Mouse (Mus musculus): Measurements from ENCODE around the gene Olfr598.
"Not testable (repeated sequence)": the region's sequence is repeated elsewhere in the genome, so short reads cannot be mapped to it uniquely, and the experiment has no call there.

Gene Olfr598

DNA sequence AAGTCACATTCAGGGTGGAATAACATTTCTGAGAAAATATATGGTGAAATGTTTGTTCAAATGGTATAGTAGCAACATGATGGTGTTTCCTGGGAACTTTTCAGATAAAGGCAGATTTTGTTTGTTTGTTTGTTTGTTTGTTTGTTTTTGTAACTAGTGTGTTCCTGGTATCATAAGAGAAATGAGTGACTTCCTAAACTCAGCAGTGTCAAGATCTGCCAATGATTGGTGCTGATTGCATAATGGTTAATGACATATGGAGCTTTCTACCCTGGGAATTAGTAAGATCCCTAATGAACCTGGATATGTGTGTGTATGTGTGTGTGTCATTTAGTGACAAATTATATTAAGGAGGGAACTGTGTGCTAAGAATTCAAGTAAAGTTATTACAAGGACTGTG, at the start of gene Olfr598:
Gene Olfr598, plus strand, starts transcription at position 301 of the 400 bp plus-strand sequence.
- in situ Hi-C loops (cut with MboI; ENCODE audit: low pct_unique_long_range_greater_than_20kb in 1 of 2, low sequenced_read_pairs in 2 of 2, unreplicated experiment in 1 of 2): no loop called here

DNA sequence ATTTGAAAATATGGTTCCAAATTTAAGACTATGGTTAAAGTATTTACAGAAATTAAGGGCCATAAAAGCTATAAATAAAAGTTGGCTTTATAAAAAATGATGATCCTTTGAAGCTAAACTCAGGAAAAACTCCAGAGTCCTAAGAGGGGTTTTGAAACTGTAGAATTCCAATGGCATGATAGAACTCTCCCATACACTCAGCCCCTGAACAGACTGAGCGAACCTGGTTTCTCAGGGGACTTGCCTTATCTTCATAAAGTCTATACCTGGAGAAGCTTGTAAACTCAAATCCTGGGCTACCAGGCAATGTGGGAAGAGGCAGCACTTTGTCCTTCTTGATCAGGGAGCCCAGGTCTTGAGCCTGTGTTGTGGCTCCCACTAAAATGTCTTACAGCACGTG, 18.0 kb upstream of the Olfr598 start, which contains the start of gene Olfr596:
Gene Olfr596, plus strand, starts transcription at position 301 of the 400 bp plus-strand sequence.
- in situ Hi-C loops (cut with MboI; ENCODE audit: low pct_unique_long_range_greater_than_20kb in 1 of 2, low sequenced_read_pairs in 2 of 2, unreplicated experiment in 1 of 2): not testable (repeated sequence)

DNA sequence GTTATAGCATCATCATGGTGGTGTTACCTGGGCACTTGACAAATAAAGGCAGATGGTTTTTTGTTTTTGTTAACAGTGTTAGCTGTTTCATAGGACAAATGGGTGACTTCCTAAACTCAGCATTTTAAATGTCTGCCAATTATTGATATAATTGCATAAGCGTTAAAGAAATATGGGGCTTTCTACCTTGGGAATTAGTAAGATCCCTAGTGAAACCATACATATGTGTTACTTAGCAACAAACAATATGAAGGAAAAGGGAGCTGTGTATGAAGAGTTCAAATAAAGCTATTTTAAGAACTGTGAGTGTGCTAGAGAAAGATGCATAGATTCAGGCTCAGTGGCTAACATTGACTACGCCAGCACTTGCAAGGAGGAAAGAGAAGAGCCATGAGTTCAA, 7.4 kb upstream of the Olfr598 start, which contains the start of gene Olfr597:
Gene Olfr597, plus strand, starts transcription at position 301 of the 400 bp plus-strand sequence.
- in situ Hi-C loops (cut with MboI; ENCODE audit: low pct_unique_long_range_greater_than_20kb in 1 of 2, low sequenced_read_pairs in 2 of 2, unreplicated experiment in 1 of 2): not testable (repeated sequence)

DNA sequence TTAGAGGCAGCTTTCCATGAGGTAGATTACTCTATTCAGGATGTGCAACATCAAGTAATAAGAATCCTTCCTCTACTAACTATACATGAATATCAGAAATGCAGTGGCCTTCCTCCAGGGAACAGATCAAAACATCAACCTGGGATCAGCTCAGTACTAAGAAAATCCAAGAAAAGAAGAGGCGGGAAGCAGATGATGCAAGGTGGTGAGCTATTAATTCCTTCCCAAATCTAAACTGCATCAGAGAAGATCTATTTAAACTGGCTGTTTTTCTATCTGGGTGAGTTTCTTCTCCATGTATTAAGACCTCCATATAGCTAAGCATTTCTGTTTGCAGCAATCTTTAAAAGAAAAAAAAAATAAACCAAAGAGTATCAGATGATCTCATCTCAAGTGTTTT, 12.2 kb downstream of the Olfr598 start, which contains the start of gene Olfr599:
Gene Olfr599, plus strand, starts transcription at position 301 of the 400 bp plus-strand sequence.
- in situ Hi-C loops (cut with MboI; ENCODE audit: low pct_unique_long_range_greater_than_20kb in 1 of 2, low sequenced_read_pairs in 2 of 2, unreplicated experiment in 1 of 2): no loop called here

DNA sequence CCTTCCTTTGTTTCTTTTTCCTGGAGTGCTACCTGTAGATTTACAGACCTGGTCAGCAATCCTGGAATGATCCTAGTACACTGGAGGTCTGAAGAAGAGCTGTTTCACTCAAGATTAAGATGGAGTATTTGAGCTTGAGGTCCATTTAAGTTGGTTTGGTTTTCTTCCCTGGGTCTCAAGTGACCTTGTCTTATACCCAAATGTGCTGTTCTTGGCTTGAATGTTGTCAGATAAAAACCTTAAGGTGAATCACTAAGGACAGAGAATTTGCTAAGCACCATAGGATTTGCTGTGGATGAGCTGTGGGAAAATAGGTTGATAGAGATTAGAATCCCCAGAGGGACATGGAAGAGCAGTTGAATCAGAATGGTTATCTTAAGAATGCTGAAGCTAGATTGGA, 26.2 kb downstream of the Olfr598 start, which contains the start of gene Olfr600:
Gene Olfr600, minus strand, starts transcription at position 101 of the 400 bp plus-strand sequence.
- in situ Hi-C loops (cut with MboI; ENCODE audit: low pct_unique_long_range_greater_than_20kb in 1 of 2, low sequenced_read_pairs in 2 of 2, unreplicated experiment in 1 of 2): no loop called here

DNA sequence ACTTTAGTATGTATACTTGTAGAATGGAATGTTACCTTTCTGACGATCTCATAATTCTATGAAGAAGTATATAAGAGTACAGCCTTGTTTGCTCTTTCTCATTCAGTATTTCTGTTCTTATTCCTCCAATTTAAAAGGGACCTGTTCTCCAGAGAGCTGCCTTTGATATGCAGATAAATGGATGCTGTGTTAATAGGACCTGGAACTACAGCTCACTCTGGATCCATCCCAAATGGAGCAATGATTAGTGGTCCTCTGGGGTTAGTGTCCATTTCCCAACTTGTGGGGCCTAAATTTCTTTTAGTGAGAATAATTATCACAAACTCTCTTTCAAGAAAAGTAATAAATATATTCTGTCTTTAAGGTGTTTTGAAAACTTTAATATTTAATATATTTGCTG, 39.2 kb downstream of the Olfr598 start, which contains the start of gene Olfr601:
Gene Olfr601, minus strand, starts transcription at position 101 of the 400 bp plus-strand sequence.
- in situ Hi-C loops (cut with MboI; ENCODE audit: low pct_unique_long_range_greater_than_20kb in 1 of 2, low sequenced_read_pairs in 2 of 2, unreplicated experiment in 1 of 2): no loop called here
